Mouse (Mus musculus) Muller cell, postnatal 12 days (primary cell): ENCODE results near the gene Insl5.

ENCODE experiments used
- DNase-seq: peaks from one replicate; pipeline ENCODE4 v3.0.0-alpha.2; 2015; ENCODE audit errors: inconsistent ontology term

Insl5 gene

DNA sequence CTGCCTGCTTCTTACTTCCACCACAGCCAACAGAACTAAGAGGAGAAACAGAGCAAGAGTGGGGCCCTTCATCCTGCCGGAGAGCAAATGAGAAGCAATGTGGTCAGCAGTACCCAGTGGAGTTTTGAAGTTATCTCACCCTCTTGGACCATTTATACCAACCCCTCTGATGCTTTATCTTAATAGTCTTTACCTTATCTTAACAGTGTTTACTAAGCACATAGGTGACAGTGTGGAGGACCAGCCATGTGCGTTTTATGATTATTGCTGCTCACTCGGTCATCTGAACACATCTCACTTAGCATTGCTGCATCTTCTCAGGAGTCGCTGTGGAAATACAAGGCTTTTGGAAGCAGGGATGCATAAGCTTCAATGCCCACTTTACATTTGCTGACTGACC lies at the start of gene Insl5:
Insl5 (minus strand) TSS at position 222 of the 400 bp plus-strand sequence.
- no peak for DNase-seq

DNA sequence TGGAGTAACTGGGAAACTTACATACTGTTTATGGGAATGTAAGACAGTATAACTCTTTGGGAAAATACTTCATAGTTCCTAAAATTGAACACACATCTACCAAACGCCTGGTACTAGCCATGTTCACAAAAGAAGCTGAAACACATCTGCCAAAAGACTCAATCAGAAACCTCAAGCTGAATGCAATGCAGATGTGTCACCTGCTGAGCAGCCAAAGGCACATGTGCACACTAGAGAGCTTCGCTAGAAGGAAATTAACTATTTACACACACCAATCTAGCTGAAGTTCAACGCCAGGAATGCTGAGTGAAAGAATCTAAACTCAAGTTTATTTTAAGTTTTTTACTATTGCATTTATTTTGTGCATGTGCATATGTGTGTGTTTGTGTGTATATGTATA lies 44.0 kb upstream of the Insl5 start:
- no peak for DNase-seq

DNA sequence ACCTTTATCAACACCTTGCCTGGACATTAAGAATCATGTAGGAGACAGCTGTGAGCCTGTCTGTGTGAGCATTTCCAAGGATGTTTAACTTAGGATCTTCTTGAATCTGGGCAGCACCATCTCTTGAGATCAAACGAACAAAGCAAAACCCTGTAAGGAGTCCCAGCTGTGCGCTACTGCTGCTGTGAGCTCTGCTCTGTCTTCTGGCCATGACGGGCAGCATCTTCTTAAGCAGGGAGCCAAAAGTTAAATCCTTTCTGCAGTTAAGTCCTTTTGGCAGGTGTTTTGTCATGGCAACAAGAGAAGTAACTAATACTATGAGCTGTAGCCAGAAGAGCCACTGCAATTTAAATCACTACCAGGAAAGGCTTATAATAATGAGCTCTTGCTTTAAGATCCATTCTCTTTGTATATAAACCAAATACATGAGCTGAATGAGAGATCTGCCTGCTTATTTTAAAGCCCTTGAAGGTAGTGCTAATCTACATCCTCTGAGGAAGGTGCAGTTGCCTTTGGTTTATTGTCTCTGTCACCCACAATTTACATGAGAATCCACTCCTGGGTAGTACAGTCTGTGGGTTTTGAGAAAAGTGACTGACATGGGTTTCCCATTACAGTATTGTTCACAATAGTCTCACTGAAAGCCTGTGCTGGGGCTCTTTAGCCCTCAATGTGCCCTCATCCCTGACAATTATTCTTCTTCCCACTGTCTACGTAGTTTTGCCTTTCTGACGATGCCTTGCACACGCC lies 41.4 kb upstream of the Insl5 start:
- no peak for DNase-seq

DNA sequence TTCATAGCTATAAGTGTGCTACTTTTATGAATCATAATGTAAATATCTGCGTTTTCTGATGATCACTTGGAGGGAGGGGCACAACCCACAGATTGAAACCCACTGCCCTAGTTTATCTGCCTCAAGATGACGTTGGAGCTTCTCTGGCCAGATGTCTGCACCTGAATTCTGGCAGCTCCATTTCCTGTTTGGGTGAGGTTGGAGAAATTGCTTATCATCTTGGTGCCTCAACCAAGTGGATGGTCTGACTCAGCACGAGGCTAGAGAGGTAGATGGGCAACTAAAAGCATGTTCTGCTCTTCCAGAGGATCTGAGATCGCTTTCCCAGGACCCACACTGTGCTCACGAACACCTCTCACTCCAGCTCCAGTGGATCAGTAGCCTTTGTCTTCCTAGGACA lies 38.3 kb upstream of the Insl5 start:
- no peak for DNase-seq

DNA sequence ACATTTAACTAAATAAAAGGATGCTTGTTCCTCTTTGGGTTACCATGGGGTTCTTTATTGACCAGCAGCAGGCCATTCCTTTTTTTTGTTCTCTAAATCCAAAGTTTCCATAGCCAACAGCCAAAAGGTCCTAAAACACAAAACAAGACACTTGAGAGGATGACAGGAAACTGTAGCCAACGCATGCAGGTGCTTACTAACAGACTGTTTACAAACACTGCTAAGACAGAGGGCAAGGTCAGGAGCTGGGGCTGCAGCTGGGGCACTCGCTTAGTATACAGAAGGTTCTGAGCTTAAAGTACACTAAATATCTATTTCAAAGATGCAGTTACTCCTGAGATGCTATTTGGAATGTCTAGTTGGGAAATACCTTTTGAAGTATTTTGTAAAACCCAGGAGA lies 37.8 kb upstream of the Insl5 start:
- DNase-seq, result no peak

DNA sequence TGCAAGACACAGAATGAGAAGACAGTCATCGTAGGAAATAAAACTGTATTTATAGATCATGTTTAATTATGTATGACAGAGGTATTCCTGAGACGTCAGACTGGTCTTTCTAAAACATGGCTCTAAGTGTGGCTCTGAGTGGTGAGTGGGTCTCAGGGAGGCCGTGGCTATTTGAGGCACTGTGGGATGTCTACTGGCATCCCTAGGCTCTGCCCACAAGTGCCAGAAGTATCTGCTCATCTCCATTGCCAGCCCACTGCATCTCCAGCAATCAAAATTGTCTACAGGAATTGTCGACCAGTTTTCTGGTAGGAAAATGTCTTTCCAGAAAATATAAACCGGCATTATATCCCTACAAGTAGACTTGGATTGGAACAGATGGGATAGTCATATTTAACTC lies 30.3 kb upstream of the Insl5 start:
- no peak for DNase-seq

DNA sequence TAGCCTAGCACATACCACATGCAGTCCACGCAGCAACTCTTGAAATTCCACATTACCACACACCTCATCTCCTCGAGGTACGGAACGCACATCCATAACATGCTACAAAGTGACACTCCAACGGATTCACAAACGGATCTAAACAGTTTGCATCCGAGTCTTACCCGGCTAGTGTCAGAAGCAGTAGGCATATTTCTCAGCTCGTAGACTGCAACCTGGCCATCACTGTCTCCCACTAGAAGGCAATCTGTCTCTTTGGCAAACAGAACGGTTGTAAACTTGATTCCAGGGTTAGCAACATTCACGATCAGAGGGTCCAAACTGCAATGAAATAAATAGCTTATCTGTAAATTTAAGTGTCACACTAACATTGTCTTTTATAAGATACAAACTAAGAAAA lies 21.4 kb upstream of the Insl5 start:
- no peak for DNase-seq

DNA sequence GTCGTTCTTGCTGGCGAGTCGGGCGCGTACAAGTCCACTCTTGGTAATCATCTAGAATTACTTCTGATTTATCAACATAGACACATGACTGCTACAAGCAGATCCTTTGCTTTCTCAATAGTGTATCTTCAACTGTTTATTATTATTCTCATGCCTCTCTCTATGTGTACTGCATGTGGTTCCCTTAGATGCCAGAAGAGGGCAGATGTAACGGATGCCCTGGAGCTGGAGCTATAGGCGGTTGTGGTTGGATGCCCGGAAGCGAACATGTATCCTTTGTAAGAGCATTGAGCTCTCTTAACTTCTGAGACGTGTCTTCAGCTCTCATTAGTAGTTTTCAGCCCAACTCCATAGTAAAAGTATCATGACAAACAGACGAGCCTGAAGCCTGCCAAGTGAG lies 16.4 kb upstream of the Insl5 start:
- DNase-seq, result no peak

DNA sequence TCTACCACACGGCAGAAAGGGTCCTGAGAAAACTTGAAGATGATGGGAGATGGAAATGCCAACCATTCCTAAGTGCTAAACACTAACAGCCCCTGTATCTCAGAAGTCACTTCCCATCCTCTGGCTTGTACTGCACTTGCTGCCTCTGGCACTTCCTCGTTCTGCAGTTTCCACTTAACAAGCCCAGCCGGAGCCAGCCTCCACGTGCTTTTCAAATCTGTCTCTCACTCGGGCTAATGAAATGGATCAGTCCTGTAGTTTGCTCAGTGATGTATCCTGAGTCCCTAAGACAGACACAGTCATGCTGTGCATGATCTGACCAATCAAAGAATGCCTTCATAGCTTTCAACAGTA lies 13.2 kb upstream of the Insl5 start:
- no peak for DNase-seq

DNA sequence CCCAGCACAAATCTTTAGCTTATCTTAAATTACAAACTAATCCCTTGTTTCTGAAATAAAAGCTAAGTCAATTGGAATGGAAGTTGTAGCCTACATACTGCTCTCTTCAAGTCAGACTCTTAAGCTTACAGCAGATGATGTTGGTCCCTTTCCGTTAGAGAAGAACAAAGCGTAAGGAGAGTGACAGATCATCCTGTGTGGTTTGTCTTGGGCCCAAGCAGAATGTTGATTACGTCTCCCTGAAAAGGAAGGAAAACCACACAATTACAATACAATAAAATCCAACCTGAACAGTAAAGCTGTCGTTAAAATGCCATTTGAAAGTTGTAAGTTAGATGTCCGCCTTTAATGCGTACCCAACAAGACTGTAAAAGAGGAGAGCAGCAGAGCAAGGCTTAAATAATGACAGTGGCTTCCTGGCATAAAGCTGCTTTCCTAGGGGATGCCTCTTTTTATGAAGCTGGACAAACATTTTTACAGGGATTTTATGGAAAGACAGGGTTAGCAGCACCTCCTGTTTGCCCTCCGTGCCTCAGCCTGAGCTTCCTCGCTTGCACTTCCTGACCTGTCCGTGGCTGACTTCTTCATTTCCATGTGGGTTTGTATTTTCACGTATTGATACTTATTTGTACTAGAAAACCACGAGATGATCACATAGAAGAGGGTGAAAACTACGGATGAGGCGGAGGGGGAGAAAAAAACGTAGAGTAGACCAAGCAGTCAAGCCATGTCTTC lies 12.6 kb upstream of the Insl5 start:
- DNase-seq, result no peak

DNA sequence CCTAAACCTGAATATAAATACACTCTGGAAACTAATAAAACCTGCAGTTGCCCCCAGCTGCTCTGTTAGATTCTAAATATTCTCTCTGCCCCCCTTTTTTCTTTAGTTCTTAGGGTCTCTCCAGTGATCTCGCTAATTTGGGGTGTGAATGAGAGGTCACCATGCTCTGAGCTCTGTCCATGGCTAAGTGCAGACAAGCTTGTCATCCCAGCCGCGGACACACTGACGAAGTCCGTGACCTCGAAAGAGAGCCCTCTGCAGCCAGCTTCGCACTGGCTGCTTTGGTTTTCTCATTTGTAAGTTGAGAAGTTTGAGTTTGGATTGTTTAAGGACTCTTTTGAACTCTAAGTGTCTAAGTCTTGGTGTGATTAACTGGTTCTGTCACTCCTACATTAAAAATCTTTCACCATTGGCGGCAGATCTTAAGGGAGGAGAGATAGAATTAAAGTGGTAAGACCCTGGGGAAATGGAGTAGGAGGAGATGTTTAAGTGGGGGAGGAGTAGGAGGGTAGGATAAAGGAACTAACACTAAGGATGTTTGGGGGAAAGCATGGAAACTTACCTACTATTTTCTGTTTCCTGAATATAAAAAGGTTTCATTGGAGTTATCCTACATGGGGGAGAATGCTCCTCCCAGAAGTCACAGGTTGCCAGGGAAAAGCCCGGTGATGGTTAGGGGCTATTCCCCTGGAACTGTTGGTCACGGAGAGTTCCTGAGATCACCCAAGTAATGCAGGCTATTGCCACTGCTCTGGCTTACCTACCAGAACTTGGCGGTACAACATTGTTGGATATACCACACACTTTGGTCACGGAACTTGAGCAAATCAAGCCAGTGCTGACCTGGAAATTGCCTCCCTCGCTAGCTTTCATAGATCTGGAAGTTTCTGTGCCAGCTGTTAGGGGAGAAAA lies 1.8 kb upstream of the Insl5 start:
- no peak for DNase-seq

DNA sequence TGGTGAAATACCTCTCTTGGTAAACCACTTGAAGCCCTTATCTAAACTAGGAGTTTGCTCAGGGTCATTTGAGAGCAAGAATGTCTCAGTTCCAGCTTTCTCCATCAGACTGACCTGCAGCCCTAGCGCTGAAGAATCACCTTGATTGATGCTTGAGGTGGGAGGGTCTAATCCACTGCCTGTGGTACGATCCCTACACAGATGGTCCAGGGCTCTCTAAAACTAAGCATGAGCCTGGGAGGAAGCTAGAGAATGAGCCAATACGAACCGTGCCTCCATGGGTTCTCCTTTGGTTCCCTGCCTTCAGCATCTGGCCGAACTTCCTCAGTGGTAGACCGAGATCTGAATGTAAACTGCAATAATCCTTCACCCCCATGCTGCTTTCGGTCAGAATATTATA lies 1.1 kb upstream of the Insl5 start:
- DNase-seq, result no peak

DNA sequence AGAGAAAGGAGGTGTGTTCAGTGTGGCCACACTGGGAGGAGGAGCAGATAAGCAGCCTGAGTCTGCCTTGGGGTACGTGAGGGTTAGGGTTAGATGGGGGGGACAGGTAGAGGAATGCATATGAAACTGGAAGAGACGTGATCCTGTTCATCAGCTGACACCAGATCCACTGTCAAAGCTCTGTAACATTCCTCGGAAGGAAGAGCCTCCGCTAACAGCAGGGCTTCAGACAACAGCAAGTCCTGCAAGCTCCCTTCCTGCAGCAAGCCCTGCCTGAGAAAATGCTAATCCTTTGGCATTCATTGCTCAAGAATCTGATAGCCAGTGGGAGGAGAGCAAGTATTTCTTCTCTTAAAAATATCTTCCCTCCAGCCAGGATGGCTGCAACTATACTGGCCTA lies 13.2 kb downstream of the Insl5 start:
- DNase-seq, result no peak

DNA sequence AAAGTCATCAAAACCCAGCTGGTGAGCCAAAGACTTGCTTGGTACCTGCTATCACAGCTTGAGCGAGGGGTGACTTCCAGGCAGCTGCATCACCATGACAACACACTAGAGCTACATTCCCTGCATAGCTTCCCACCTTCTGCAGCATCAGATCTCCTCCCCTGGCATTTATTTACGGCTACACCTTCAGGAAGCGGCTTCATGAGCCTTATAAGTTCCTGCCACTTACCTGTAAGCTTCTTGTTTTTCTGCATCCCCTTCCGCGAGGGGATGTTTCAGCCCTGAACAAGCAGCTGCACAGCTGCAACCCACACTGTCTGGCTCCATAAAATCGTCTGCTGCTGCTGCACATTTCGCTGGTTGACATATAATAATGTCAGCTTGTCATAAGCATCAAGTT lies 14.8 kb downstream of the Insl5 start:
- no peak for DNase-seq

DNA sequence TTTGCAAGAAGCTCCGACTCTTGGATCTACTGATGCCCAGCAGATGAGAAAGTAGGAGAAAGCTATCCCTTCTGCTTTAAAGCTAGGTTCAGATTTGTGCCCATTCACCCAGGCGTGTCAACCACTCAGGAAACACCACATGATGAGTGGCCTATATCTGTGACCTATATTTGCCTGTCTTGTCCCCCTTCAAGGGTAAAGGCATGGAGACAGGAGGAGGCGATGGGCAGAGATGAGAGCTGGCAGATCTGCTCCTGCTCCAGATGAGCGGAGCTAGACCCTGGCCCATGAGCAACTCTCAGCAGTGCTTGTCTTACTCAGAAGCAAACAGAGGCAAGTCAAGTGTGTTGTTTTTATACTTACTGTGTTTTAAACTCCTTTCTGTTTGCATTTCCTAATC lies 15.9 kb downstream of the Insl5 start:
- DNase-seq, result no peak

DNA sequence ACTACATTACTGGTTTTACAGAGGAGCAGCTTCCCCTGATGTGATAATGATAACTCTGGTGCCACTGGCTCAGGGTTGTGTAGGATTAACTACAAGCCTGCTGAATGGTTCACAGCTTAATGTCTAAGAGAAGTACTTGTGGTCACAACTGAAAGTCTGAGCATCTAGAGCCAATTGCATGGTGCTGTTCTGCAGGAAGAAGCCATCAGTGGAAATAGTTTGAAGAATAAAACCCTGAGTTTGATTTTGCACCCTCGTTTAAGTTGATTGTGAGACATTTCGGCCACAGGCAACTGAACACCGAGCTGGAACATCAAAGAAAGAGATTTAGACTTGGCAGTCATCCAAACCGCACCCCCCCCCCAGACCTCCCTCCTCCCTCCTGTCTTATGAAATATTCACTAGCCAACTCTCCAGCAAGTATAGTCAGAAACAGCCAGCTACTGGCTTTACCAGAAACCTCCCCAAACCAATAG lies 19.7 kb downstream of the Insl5 start:
- peak; percentile 72 for DNase-seq

DNA sequence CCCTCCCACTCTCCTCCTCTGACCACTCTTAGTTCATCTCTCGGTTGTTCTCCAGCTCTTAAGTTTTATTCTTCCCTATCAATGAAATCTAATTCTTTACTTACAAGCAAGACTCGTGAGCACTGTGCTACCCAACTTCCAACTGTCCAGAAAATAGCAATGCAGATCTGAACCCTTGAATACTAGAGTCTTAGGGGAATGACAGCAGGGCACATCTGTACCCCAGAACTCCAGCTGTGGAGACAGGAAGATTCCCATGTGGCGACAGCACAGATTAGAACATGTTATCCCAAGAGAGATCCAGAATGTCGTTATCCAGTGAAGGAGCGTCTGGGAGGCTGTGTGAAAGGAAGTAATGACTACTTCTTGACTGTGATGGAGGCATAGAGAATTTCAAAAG lies 20.4 kb downstream of the Insl5 start:
- DNase-seq, result no peak

DNA sequence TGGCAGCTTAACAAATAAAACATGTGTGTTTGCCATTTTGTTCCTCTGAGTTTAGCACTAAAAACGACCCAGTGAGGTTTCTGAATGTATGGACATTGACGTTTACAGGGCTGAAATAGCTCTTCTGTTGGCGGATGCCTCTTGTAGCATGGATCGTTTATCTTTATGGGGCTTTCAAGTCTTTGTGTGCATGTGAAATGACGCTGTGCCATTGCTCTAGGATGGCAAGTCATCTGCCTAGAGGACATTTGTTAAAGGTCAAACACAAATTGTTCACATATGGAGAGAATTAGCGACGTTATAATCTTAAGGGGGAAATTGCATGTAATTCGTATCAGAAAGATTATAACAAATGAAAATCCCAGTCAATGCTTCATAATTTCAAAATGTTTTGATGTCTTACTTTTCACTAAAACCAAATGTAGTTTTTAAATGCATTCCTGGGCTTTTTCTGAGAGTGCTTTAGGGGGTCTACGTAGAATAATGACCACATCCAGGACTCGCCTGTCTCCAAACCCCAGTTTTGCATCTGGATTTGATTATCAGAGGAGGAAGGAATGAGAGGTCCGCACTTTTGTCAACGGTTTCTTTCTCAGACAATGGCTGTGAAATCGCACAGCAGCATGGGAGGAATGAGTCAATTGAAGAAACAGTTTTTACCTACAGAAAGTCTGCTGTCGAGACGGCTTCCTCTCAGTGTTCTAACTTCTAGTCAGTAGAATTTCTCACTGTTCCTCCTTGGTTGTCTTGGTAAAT lies 21.3 kb downstream of the Insl5 start:
- no peak for DNase-seq

DNA sequence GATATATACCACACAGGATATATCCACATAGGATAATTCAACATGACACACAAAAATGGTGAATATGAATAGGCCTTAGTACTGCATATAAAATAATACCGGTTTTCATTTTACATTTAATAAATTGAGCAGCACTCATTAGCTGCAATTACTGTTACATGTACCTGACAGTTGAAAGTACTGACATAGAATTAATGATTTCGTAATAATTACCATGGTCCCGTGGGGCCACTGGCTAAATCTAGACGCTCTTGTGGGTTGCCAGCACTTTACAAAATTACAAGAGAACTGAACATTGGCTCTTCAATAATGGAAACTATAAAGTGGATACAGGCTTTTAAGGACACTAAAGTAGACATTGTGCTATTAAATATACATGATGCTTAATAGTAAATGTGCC lies 22.0 kb downstream of the Insl5 start:
- no peak for DNase-seq

DNA sequence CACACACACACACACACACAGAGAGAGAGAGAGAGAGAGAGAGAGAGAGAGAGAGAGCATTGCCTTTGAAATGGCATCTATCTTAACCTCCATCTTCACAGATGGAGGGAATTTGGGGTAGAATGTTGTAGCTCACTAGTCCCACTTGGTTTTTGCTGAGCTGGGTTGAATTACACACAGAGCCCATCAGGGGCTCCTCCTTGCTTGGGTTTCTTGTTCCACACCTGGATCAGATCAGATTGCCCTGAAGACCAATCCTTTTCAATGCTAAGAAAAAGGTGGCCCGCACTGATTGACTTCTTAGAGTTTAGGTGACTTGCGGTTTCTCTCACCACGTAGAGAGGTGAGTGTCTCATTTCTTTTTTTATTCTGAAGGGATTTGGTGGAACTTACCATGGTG lies 35.0 kb downstream of the Insl5 start:
- no peak for DNase-seq

DNA sequence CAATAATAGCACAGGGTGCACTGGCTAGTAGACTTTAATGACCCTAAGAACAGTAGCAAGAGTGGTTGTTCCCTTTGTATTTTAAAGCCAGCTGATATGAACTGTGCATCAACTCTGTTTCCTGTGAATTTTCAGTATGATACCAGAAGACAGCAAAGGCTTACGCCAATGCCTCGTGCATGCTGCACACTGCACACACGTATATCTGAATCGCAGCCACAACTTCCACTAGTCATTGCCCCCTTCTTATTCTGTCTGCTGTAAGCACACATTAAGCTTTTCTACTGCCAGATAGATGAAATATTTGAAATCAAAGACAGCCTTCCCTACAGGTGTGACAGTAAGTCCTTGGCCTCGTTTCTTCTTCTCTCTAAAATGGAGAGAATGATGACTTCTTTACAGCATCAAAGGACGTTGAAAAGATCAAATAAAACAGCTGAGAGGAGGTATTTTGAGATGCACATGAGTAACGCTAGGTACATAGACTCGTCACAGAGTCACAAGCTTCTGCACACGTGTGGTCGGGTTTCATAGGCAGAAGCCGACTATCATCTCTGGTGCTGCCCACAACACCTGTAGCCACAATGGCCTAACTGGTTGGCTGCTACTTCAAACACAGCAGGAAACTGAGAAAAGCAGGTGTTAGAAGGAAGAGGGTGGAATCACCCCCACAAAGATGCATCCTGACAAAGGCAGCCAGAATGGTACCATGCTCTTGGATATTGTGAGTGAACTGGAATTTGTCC lies 35.9 kb downstream of the Insl5 start:
- no peak for DNase-seq
